Mouse (Mus musculus) MEL (cell line): ENCODE results near the gene Gnb4. TPM values are rescaled to one million over a fixed set of nuclear protein-coding genes. Genes with fewer than 3 reads are reported as not detected.

Experiments
- DNase-seq: peaks from one replicate; pipeline ENCODE4 v3.0.0; 2011; ENCODE audit warnings: low read depth, low spot score
- H3K27ac ChIP-seq: 2 replicates; pipeline ENCODE4 v1.5.1; 2012; ENCODE audit warnings: low read depth, mild to moderate bottlenecking, control low read depth, low read length, moderate library complexity; ENCODE audit not compliant: control insufficient read depth
- H3K27me3 ChIP-seq, 2 experiments: fragments of 150-350 bp in 1 of 2; sonication (generic) in 1 of 2; 2 replicates each; pipeline ENCODE4 v1.6.1; 2012; ENCODE audit warnings: low read length in 2 of 2, mild to moderate bottlenecking in 2 of 2, improper control_type of control experiment in 1 of 2, moderate library complexity in 1 of 2; ENCODE audit not compliant: insufficient read depth in 2 of 2, control insufficient read depth in 1 of 2
- H3K36me3 ChIP-seq, 2 experiments: 2 replicates each; pipeline ENCODE4 v1.6.1; 2012 to 2014; ENCODE audit warnings: low read length in 2 of 2, improper control_type of control experiment in 1 of 2, inconsistent platforms in 1 of 2, mild to moderate bottlenecking in 1 of 2; ENCODE audit not compliant: insufficient read depth in 2 of 2, control insufficient read depth in 1 of 2
- H3K4me1 ChIP-seq, 2 experiments: fragments of 150-350 bp in 1 of 2; sonication (generic) in 1 of 2; 2 replicates each; pipeline ENCODE4 v1.6.1; 2012; ENCODE audit warnings: low read length in 2 of 2, improper control_type of control experiment in 1 of 2, mild to moderate bottlenecking in 1 of 2; ENCODE audit not compliant: insufficient read depth in 2 of 2, control insufficient read depth in 1 of 2
- H3K4me3 ChIP-seq, 2 experiments: fragments of 150-350 bp in 1 of 2; sonication (generic) in 1 of 2; 2 replicates each; pipeline ENCODE4 v1.5.1; 2012; ENCODE audit warnings: low read depth in 2 of 2, low read length in 2 of 2, mild to moderate bottlenecking in 2 of 2, moderate library complexity in 2 of 2, control low read depth in 1 of 2, improper control_type of control experiment in 1 of 2; ENCODE audit not compliant: control insufficient read depth in 1 of 2, insufficient read depth in 1 of 2
- H3K79me2 ChIP-seq: 2 replicates; pipeline ENCODE4 v1.6.1; 2012; ENCODE audit warnings: mild to moderate bottlenecking, low read length, moderate library complexity; ENCODE audit not compliant: control insufficient read depth, poor library complexity, insufficient read depth
- H3K9ac ChIP-seq: 2 replicates; pipeline ENCODE4 v1.6.1; 2012; ENCODE audit warnings: low read depth, mild to moderate bottlenecking, control low read depth, low read length, moderate library complexity; ENCODE audit not compliant: control insufficient read depth, poor library complexity, severe bottlenecking
- H3K9me3 ChIP-seq: fragments of 150-350 bp; sonication (generic); replicated peaks from 2 replicates; pipeline ENCODE4 v1.6.1; 2012; ENCODE audit warnings: mild to moderate bottlenecking, low read length, improper control_type of control experiment, moderate library complexity; ENCODE audit not compliant: insufficient read depth
- E2F4 ChIP-seq: IDR thresholded peaks from 2 replicates; pipeline ENCODE4 v1.6.1; 2011; ENCODE audit warnings: low read depth, low read length, improper control_type of control experiment, borderline replicate concordance
- ETS1 ChIP-seq: IDR thresholded peaks from 2 replicates; pipeline ENCODE4 v1.6.1; 2012; ENCODE audit warnings: low read depth, mild to moderate bottlenecking, inconsistent platforms, low read length, improper control_type of control experiment, moderate library complexity
- GABPA ChIP-seq: IDR thresholded peaks from 2 replicates; pipeline ENCODE4 v1.6.1; 2012; ENCODE audit warnings: low read depth, mild to moderate bottlenecking, inconsistent platforms, low read length, improper control_type of control experiment, moderate library complexity
- GATA1 ChIP-seq: IDR thresholded peaks from 2 replicates; pipeline ENCODE4 v1.6.1; 2011; ENCODE audit warnings: low read depth, low read length, improper control_type of control experiment
- HCFC1 ChIP-seq: IDR thresholded peaks from 2 replicates; pipeline ENCODE4 v1.6.1; 2012; ENCODE audit warnings: low read depth, mild to moderate bottlenecking, inconsistent platforms, low read length, improper control_type of control experiment, moderate library complexity
- MAZ ChIP-seq: IDR thresholded peaks from 2 replicates; pipeline ENCODE4 v1.6.1; 2012; ENCODE audit warnings: low read depth, mild to moderate bottlenecking, inconsistent platforms, low read length, improper control_type of control experiment
- MEF2A ChIP-seq: IDR thresholded peaks from 2 replicates; pipeline ENCODE4 v1.6.1; 2014; ENCODE audit warnings: low read depth, mild to moderate bottlenecking, inconsistent platforms, low read length, improper control_type of control experiment; ENCODE audit not compliant: poor library complexity, insufficient replicate concordance, severe bottlenecking; ENCODE audit errors: extremely low read depth
- MXI1 ChIP-seq: IDR thresholded peaks from 2 replicates; pipeline ENCODE4 v1.6.1; 2011; ENCODE audit warnings: mild to moderate bottlenecking, low read depth, low read length, improper control_type of control experiment
- MYB ChIP-seq: IDR thresholded peaks from 2 replicates; pipeline ENCODE4 v1.6.1; 2011; ENCODE audit warnings: mild to moderate bottlenecking, low read depth, low read length, improper control_type of control experiment
- MYC ChIP-seq: IDR thresholded peaks from 2 replicates; pipeline ENCODE4 v1.6.1; 2011; ENCODE audit warnings: low read depth, mild to moderate bottlenecking, low read length, improper control_type of control experiment, moderate library complexity
- NELFE ChIP-seq: IDR thresholded peaks from 2 replicates; pipeline ENCODE4 v1.6.1; 2011; ENCODE audit warnings: low read depth, low read length, improper control_type of control experiment
- POLR2AphosphoS2 ChIP-seq: IDR thresholded peaks from 2 replicates; pipeline ENCODE4 v1.6.1; 2011; ENCODE audit warnings: low read length, improper control_type of control experiment
- RAD21 ChIP-seq: IDR thresholded peaks from 2 replicates; pipeline ENCODE4 v1.6.1; 2011; ENCODE audit warnings: mild to moderate bottlenecking, low read depth, low read length, improper control_type of control experiment
- SMC3 ChIP-seq: IDR thresholded peaks from 2 replicates; pipeline ENCODE4 v1.6.1; 2011; ENCODE audit warnings: low read depth, low read length, improper control_type of control experiment
- USF2 ChIP-seq, 2 experiments: IDR thresholded peaks; 2 replicates each; pipeline ENCODE4 v1.6.1; 2011 to 2012; ENCODE audit warnings: improper control_type of control experiment in 2 of 2, low read length in 2 of 2, borderline replicate concordance in 1 of 2, inconsistent platforms in 1 of 2, low read depth in 1 of 2, mild to moderate bottlenecking in 1 of 2; ENCODE audit not compliant: insufficient read depth in 1 of 2
- polyA plus RNA-seq, 2 experiments: library from polyadenylated mRNA; stranded (reverse) in 1 of 2; unstranded in 1 of 2; fragments of >175 nt in 1 of 2; fragments of >200 nt in 1 of 2; gene quantifications; 2 replicates each; pipeline versions ENCODE4 v1.2.1 to v1.2.4; 2012; ENCODE audit warnings: low replicate concordance in 2 of 2, low read depth in 1 of 2; ENCODE audit not compliant: insufficient read length in 2 of 2, insufficient read depth in 1 of 2, missing spikeins in 1 of 2
- total RNA-seq: library from RNA; depleted of rRNA; stranded (reverse); fragments of 300-350 nt; gene quantifications from 2 replicates; pipeline ENCODE4 v1.2.3, GENCODE M21; 2012

Gnb4 gene
- total and polyA plus RNA-seq, 3 experiments: 49.5 to 61.2 TPM; not detected in 1

GRCm38 (mm10) chr3:32660276-32660675 lies 43.9 kb upstream of the Gnb4 start:
- Histone ChIP-seq H3K27ac (no peak overlapping the region), H3K4me3 (no peak overlapping the region), H3K9ac (no peak overlapping the region), H3K4me1 (peaks cover 33 to 46% of the 10 kb centered on the region in 2 experiments), H3K36me3 (peaks cover 0 to 38% of the 10 kb centered on the region in 2 experiments; a peak in 2 of 4 replicates), H3K27me3 (no peaks in the 10 kb centered on the region), H3K9me3 (no peaks in the 10 kb centered on the region), H3K79me2 (no peaks in the 10 kb centered on the region)
- TF ChIP-seq MXI1 (no peak), GATA1 (0 out of 2 replicates have a peak, but pooled peaks have one; percentile 43), MEF2A (peak; percentile 69; the same call in 1 of the 2 replicates)
- no peak for DNase-seq

GRCm38 (mm10) chr3:32659506-32659905 lies 43.1 kb upstream of the Gnb4 start:
- Histone ChIP-seq H3K9me3 (no peaks in the 10 kb centered on the region), H3K27ac (no peak overlapping the region), H3K79me2 (no peaks in the 10 kb centered on the region), H3K36me3 (peaks cover 0 to 38% of the 10 kb centered on the region in 2 experiments; a peak in 2 of 4 replicates), H3K4me3 (no peak overlapping the region), H3K9ac (no peak overlapping the region), H3K27me3 (no peaks in the 10 kb centered on the region), H3K4me1 (peaks cover 33 to 46% of the 10 kb centered on the region in 2 experiments)
- TF ChIP-seq GATA1: no peak
- TF ChIP-seq MAZ: no peak
- no peak for TF ChIP-seq MYB
- no peak for TF ChIP-seq E2F4
- TF ChIP-seq MYC: no peak
- no peak for TF ChIP-seq HCFC1
- TF ChIP-seq ETS1: no peak
- TF ChIP-seq SMC3: no peak
- DNase-seq: no peak

- DNase-seq: no peak
- no peaks in the 10 kb centered on the region for H3K9me3 ChIP-seq
- H3K27ac ChIP-seq: no peak overlapping the region
- no peak overlapping the region for H3K4me3 ChIP-seq
- no peaks in the 10 kb centered on the region for H3K79me2 ChIP-seq
- TF ChIP-seq GABPA (no peak), POLR2AphosphoS2 (no peak), GATA1 (no peak), RAD21 (no peak), MAZ (no peak), NELFE (no peak), USF2 (IDR thresholded peaks at IDR 0.05; ENCODE audit: borderline replicate concordance in 1 of 2, insufficient read depth in 1 of 2, low read depth in 1 of 2, low read length in 2 of 2) (no peak)
- H3K4me1 ChIP-seq: peaks cover 33 to 46% of the 10 kb centered on the region in 2 experiments
- no peak overlapping the region for H3K9ac ChIP-seq
- no peaks in the 10 kb centered on the region for H3K27me3 ChIP-seq
- peaks cover 0 to 38% of the 10 kb centered on the region in 2 experiments; a peak in 2 of 4 replicates for H3K36me3 ChIP-seq
These were observed 42.4 kb upstream of the Gnb4 start for GRCm38 (mm10) chr3:32658821-32659220.
